Mouse (Mus musculus): ENCODE results near the gene 2010003K11Rik.

GRCm38 (mm10) chr19:4492526-4493296 is 5.7 kb downstream of the 2010003K11Rik start:
- TF ChIP-seq FLI1 (IDR thresholded peaks at IDR 0.05; ENCODE audit: low read length): no peak
- no peak for TF ChIP-seq GATA1 (IDR thresholded peaks at IDR 0.05; ENCODE audit: borderline replicate concordance, low read length)

Data from megakaryocyte, embryonic 14.5 days (primary cell).